Mouse (Mus musculus) naive thymus-derived CD4-positive, alpha-beta T cell, adult 5 months (primary cell): Measurements from ENCODE around the gene Arsa. TPM values are rescaled to one million over a fixed set of nuclear protein-coding genes. Genes with fewer than 3 reads are reported as not detected.

Experiments
- polyA plus RNA-seq: library from polyadenylated mRNA; unstranded; fragments of 100-300 nt; shearing (Covaris generic); gene quantifications from one replicate; pipeline ENCODE4 v1.2.1, GENCODE M21; 2017

The Arsa gene
- 20.8 TPM for polyA plus RNA-seq

DNA sequence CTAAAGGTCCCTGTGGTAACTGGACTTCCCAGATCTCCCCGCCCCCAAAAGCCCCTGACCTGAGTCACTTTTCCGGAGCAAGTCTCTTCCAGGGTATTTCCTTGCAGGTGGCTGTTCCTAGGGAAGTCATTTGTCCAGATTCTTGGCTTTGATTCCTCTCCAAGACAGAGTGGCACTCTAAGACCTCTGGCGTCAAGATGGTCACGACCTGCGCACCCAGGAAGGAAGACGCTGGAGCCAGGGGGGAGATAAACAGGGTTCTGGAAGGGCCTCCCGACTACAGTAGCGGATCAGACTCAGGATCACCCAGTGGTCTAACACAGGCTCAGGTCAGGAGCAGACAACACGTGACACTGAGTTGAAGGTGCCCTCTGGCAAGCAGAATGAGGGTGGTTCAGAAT, at the start of gene Arsa:
Arsa (minus strand) TSS at position 335 of the 401 bp plus-strand sequence.

DNA sequence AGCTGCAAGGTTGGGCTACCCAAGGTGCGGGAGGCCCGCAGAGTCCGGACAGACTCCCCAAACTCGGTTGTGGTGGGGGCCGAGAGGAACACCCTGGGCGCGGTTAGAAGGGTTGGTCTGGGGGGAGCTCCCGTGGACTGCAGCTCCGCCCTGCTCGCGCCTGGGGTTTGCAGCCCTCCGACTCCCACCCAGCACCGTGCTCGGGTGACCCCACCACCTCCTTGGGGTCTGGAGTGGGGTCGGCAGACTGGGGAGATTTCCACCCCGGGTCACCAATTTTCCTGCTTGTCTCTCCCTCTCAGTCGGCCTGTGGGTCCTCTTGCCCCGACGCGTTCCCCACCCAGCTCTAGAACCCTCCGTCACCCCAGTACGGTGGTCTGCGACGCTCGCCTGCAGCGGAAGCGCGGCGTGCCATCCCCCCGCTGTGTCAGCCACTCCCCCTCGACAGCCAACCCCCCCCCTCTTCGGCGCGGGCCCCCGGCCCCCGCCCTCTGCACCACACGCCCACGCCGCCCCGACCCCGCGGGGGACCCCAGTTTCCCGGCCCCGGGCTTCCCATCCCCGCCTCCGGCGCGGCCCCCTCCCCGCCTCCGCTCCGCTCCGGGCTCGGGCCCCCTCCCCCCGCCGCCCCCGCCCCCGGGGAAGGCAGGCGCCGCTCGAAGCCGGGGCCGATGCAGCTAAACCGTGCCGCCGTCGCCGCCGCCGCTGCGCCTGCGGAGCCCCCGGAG, 21.9 kb upstream of the Arsa start, which contains the start of gene Shank3:
Shank3 (plus strand) TSS at position 663 of the 728 bp plus-strand sequence.

DNA sequence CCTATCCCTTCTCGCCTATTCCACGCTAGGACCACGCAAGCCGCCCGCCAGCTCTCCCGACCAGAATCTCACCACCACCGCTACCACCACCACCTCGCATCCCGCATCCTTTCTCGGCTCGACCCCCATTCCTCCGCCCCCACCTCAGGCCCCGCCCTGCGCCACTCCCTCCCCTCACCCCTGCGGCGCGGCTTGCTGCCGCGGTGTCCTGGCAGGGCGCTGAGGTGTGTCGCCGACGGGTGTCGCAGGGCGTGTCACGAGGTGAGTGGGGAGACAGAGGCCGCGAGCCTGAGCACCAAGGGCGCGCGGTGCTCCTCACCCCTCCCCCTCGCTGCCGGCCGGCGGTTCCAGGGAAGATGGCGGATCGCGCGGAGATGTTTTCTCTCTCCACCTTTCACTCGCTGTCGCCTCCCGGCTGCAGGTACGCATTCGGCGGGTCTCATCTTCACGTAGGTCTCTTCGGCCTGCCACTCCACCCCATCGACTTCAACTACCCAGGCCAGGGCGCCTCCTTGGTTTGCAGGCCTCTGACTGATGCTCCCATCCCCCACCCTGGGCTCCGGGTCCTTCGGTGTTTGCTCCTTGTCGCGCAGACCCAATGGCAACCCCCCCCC, 23.3 kb downstream of the Arsa start, which contains the start of gene Mapk8ip2:
Mapk8ip2 (plus strand) TSS at position 49 of the 614 bp plus-strand sequence.

DNA sequence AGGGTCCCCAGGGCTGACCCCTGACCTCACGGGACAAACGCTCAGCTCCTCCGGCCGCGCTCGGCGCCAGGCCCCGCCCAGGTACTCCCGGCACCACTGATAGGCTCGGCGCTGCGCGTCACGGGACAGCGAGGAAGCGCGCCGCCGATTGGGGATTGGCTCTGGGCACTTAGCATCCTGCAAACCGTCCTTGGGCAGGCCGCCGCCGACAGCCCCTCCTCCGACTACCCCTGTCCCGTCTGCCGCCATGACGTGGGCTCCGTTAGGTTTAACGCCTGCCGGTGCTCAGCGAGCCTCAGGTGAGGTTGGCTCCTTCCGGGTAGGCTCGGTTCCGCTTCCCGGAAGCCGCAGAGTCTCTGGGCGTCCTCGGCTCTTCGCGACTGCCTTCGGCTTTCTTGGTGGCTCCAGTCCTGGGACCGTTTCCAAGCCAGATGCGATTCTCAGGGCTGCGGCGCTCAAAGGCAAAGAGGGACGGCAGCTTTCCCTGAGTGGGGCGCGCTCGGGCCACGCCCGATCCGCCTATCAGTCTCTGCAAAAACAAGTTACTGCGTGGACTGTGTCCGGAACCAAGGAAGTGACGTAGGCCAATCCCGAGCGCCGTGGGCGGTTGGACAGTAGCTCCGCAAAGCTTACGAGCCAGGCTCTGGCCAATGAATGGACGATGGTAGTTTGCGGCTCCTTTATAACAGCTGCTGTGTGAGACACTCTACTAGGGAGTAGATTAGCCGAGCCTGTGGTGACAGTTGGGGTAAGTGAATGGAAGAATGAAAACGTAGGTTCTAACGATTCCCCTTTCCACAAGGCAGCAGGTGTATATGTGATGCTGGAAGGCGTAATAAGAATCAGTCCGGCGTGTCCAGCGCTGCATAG, 47.6 kb downstream of the Arsa start, which contains the start of the genes C730034F03Rik, Gm44502 and Chkb:
C730034F03Rik (plus strand) TSS at position 238 of the 870 bp plus-strand sequence.
Gm44502 (minus strand) TSS at position 345 of the 870 bp plus-strand sequence.
Chkb (minus strand) TSS at position 557 of the 870 bp plus-strand sequence.

DNA sequence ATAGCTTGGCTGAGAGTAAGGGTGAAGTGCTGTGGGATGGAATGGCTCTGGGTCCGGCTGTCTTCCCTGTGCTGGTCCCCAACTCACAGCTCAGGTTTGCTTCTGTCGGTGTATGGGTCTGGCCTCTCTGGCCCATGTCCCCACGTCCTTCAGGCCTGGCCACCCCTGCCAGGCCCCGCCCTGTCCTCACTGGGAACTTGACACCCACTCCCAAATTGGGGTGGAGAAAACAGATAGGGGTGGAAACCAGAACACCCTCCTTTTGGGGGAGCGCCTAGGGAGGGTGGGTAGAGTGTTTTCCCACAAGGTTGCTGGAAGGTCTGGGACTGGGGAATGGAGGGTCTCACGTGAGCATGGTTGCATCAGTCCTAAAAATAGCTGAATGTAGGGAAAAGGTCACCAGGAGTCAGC, 51.5 kb downstream of the Arsa start, which contains the start of gene Cpt1b:
Cpt1b (minus strand) TSS at position 153 of the 411 bp plus-strand sequence.

Other genes starting within 250 kb of the Arsa start
- 191 TPM for gene Sbf1, start 162.1 kb downstream of the Arsa start, polyA plus RNA-seq
- not detected for gene Adm2, start 154.7 kb downstream of the Arsa start, polyA plus RNA-seq
- gene Miox, start 143.0 kb downstream of the Arsa start, polyA plus RNA-seq: not detected
- gene Lmf2, start 121.8 kb downstream of the Arsa start, polyA plus RNA-seq: 57.9 TPM
- gene Ncaph2, start 121.7 kb downstream of the Arsa start, polyA plus RNA-seq: 142 TPM
- 4.6 TPM for gene Sco2, start 103.6 kb downstream of the Arsa start, polyA plus RNA-seq
- 1.0 TPM for gene Tymp, start 100.4 kb downstream of the Arsa start, polyA plus RNA-seq
- not detected for gene Odf3b, start 98.1 kb downstream of the Arsa start, polyA plus RNA-seq
- gene Klhdc7b, start 92.5 kb downstream of the Arsa start, polyA plus RNA-seq: not detected
- gene Syce3, start 66.9 kb downstream of the Arsa start, polyA plus RNA-seq: not detected
- gene Cpt1b, start 51.6 kb downstream of the Arsa start, polyA plus RNA-seq: not detected
- 11.5 TPM for gene C730034F03Rik, start 47.8 kb downstream of the Arsa start, polyA plus RNA-seq
- 0.42 TPM for gene Gm44502, start 47.7 kb downstream of the Arsa start, polyA plus RNA-seq
- gene Chkb, start 47.5 kb downstream of the Arsa start, polyA plus RNA-seq: 145 TPM
- not detected for gene Mapk8ip2, start 23.5 kb downstream of the Arsa start, polyA plus RNA-seq
- not detected for gene Shank3, start 22.2 kb upstream of the Arsa start, polyA plus RNA-seq
- gene Acr, start 90.9 kb upstream of the Arsa start, polyA plus RNA-seq: not detected
- 0.40 TPM for gene Rabl2, start 114.5 kb upstream of the Arsa start, polyA plus RNA-seq